Mouse (Mus musculus) urinary bladder, postnatal 25 days (tissue): Measurements from ENCODE around the gene Vat1.
"Not testable (repeated sequence)": the region's sequence is repeated elsewhere in the genome, so short reads cannot be mapped to it uniquely, and the experiment has no call there.

Experiments used
- DNase-seq: peaks from one replicate; pipeline ENCODE4 v3.0.0; 2022; ENCODE audit warnings: low spot score

Vat1 gene

DNA sequence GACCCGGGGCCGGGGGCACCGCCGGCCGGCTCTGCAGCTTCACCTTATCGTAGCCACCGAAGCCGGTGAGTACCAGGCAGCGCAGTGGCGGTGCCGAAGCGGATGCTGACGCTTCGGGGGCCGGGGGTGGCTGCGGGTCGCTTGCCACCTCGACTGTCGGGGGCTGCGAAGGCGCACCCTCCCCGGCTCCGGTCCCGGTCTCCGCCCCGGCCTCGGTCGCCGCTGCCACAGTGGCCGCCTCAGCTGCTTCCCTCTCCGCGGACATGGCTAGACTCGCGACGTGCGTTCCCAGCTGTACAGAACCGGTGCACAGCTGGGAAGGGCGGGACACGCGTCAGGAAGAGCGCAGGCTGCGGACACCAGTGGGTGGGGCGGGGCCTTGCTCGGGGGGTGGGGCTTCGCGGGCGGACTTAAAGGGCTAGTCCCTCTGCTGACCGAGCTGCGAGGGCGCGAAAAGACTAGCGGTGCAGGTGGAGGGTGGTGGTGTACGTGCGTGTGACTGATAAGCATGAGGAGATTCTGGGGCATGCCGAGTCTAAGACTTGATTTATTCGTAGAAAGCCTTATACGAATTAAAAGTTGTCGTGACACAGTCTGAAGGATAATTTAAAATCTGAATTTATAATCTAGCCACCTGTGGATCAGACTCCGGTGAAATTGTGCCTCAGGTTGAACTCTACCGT lies at the start of gene Vat1:
Vat1 (minus strand) TSS at position 362 of the 683 bp plus-strand sequence.
- DNase-seq = peak; percentile 72

DNA sequence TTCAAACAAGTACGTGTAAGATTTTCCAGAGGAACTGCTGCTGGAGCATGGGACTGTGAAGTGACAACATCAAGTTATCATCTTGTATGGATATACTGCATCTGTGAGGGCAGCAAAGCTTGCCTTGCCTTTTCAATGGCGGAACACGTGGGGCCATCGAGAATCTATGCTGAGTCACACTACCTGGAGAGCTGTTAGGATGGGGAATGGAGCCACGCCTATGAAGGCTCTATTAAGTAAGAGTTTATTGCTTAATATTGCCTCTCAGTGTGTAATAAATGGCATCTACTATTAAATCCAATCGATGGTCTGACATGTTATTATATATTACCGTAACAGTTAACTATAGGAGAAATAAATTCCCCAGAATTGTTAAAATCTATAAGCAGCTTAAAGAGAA lies 41.1 kb upstream of the Vat1 start:
- no peak for DNase-seq

DNA sequence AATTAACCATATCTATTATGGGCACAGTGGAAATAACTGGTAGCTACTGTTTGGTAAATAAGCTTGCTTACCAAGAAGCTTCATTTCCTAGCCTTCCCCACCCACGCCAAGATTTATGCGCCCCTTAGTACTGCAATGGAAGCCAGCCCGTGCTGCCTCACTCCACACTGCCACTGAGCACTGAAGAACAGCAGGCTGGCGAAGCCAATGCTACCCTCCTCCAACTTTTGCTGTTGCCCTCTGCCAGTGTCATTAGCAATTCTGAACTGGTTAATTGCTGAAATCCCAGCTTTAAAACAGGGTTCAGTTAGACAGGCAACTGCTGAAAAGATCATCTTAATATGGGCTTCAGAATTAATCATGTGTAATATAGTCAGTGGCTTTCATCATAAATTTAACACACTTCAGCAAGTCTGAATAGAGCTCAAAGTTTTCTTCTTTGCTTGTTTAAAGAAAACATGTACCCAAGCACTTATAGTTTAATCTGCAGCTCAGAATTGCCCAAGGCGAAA lies 40.3 kb upstream of the Vat1 start:
- no peak for DNase-seq

DNA sequence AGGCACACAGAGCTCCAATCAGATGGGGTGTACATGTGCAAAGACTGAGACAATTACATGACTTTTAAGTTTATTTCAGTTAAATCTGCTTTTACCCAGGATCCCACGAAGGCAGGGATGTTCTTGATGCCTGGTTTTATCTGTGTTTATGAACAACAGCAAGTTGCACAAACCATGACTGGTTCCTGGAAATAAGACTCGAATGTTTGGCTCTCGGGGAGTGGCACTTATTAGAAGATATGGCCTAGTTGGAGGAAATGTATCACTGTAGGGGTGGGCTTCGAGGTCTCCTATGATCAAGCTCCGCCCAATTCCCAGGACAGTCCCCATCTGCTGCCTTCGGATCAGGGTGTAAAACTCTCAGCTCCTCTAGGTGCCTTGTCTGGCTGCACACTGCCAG lies 20.1 kb upstream of the Vat1 start:
- no peak for DNase-seq

DNA sequence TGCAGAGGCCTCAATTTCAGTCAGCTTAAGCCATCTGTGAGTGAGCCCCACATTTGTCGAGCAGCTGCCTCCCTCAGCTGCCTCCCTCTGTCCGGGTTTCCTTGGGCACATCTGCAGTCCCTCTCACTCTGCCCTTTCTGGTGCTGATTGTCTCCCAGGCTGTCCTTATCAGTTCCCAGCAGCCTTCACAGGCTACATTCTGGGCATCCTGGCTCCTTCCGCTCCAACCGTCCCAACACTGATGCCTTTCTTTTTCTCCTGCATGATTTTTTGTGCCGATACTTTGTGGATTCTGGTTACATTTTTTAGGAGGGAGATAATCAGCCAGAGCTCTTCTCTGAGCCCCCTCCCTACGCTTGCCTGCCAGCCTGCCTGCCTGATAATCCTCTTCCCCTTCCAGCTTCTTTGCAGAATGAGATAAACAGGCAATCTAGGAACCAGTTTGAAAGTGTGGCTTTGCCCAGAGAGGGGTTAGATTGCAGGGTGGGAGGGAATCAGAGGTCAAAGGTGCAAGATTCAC lies 19.5 kb upstream of the Vat1 start:
- DNase-seq = no peak

DNA sequence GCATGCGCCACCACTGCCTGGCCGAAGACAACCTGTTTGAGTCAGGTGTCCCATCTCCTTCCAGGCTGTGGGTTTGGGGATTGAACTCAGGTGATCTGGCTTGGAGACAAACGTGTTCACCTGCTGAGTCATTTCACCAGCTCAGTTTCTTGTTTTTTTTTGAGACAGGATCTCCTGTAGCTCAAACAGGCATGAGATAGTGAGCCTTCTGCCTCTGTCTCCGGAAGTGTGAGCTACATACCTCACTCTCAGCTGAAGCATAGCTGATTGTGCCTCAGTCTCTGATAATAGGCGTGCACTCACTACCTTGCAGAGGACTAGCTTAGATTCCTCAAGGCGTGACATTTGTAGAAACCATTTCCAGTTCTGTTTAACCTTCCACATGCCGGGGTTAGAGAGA lies 18.8 kb upstream of the Vat1 start:
- no peak for DNase-seq

DNA sequence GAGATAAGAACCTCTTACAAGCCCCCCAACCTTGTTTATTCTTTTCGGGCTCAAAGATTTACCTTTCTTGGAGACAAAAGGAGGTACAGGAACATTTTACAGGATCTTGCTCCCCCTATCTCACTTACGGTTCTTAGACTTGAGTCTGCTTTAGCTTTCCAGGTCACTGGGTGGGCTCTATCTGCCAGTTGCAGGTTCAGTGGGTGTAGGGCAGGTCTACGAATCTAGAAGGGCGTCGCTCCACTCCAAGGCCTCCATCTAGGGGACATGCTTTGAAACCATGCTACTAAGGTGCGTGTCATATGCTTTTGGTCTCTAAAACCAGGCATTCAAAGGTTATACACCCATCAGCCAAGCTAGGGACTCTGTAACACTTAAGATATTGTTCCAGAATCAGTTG lies 18.2 kb upstream of the Vat1 start:
- DNase-seq = no peak

DNA sequence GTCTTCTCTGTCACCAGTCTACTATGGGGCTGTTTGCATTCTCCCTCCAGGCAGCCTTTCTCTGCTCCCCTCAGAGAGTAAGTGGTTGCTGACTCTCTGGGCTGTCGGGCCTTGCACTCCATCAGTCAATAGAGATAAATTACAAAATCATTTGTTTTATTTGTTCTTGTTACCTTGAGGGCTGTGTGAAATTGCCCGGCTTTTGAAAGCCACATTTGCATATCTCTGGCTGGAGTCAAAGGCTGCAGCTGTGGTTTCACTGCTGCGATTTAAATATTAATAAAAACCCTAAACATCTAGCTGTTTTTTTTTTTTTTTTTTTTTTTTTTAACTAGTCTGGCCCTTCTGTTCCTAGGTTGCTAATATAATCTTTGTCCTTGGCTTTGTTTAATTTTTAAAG lies 17.8 kb upstream of the Vat1 start:
- no peak for DNase-seq

DNA sequence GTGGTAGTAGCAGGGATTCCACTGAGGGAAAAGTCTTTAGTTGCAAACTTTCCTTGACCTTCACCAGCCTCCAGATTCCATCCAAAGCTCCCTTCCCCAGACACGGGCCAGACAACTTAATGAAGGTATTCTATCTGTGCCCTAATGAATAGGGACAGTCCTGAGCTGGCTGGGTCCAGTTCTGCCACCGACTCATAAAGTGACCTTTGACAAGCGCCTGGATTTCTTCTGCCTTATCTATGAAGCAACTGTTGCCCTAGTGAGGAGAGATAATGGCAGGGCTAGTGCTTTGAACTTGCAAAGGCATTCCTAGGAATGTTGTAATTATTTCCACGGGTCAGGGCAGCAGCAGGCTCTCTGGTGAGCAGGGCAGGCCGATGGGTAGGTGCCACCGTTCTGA lies 14.9 kb upstream of the Vat1 start:
- DNase-seq = no peak

DNA sequence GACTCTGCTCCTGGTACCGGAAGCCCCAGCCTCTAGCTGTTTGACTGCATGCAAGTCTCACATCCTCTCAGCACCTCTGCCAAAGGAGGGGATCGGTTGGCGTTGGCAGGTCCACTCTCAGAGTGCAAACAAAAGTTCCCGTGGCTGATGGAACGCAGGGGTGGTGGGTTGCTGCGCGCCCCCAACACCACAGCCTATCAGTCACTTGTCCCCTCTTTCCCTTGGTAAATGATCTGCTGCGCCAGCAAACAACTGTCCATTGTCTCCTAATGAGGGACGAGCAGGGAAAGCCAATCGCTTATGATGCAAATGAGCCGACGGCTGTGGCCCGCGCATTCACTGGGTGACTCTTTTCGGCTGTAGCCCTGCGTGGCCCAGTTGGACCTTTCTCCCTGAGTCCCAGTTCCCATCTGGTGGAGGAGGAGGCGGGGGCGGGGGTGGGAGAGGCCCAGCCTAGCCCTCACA lies 13.2 kb upstream of the Vat1 start:
- DNase-seq = no peak

DNA sequence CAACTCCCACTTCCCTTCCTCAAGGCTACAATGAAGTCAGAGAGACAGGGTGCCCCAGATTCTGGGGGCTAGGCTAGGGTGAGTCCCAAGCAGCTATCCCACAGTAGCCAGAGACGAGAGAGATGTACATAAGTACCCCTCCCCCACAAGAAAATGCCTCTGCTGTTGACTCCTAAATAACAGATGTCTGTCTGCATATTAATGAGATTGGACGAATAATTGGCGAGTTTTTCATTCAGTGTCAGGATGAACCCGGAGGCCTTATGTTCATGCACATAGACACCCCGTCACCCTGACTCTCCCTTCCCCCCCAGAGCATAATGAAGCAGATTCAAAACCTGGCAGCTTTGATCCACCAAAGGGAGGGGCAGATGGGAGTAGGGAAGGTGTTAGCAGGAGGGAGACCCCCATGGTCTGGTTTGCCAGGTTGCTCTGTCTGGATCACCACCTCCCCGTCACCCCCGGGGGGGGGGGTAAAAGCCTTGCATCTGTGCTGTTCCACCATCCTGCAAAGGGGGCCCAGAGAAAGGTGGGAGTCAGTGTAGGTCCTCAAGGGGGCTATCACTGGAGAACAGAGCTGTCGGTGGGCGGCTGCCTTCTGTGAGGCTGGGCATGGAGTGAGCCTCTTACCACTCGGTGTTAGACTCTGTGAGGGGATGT lies 11.7 kb upstream of the Vat1 start:
- no peak for DNase-seq

DNA sequence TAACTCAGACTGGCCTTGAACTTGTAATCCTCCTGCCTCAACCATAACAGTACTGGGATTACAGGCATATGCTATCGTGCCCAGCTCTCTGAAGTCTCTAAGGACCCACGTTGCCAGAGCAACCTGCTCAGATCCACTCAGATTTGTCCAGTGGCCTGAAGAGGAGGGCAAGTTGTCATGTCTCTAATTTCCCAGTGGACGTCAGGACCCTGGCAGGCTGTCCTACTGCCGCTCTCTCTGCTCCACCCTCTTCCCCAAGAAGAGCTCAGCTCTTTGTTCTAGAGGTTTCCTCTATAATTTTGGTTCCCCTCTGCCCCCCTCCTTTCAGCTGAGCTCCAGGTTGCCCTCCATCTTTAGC lies 11.1 kb upstream of the Vat1 start:
- no peak for DNase-seq

DNA sequence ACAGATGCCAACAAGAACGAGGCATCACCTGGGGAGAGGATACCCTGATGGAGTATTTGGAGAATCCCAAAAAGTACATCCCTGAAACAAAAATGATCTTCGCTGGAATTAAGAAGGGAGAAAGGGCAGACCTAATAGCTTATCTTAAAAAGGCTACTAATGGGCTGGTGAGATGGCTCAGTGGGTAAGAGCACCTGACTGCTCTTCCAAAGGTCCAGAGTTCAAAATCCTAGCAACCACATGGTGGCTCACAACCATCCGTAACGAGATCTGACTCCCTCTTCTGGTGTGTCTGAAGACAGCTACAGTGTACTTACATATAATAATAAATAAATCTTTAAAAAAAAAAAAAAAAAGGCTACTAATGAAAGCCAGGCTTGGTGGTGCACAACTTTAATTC lies 10.3 kb upstream of the Vat1 start:
- not testable (repeated sequence) for DNase-seq

DNA sequence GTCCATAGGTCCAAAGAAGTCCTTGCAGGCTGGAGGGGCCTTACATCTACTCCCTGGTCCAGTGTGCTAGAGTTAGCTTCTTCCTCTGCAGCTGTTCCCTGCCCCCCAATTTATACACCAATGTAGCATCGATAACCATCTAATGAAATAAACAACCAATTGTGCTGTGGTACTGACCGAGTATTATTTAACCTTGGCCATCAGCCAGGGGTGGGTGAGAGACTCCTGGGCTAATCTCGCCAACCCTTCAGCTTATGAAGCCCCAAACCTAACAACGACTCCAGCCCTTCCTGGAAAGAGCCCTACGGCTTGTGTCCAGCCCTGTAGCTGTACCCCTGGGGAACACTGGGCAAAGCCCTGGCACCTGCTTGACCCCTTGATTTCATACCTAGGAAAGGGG lies 8.3 kb upstream of the Vat1 start:
- DNase-seq = no peak

DNA sequence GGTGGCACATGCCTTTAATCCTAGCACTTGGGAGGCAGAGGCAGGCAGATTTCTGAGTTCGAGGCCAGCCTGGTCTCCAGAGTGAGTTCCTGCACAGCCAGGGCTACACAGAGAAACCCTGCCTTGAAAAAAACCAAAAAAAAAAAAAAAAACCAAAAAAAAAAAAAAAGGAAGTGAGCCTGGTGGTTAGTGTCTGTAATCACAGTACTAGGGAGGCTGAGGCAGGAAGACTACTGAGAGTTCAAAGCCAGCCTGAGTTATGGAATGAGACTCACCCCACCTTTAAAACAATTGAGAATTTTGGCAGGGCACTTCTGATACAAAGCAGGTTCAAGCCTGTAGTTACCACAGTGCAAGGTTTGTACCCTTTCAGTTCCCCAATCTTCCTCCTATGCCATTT lies 7.7 kb upstream of the Vat1 start:
- not testable (repeated sequence) for DNase-seq

DNA sequence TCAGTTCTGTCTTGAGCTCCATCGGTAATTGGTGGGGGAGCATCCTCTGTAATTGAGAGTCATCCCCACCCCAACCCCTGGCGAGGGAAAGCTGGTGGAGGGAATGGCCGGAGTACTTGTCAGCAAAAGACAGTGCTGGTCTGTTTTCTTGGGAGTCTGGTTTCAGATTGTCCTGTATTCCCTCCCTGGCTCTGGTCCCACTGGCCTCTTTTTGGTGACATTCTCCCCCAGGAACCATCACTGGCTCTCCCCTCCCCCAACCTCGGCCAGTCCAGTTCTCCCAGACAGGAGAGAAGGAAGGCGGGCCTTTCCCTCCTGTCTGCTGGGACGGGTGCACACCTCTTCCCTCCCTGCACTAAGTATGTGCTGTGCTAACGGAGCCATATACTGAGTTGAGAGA lies 6.3 kb upstream of the Vat1 start:
- DNase-seq = no peak

DNA sequence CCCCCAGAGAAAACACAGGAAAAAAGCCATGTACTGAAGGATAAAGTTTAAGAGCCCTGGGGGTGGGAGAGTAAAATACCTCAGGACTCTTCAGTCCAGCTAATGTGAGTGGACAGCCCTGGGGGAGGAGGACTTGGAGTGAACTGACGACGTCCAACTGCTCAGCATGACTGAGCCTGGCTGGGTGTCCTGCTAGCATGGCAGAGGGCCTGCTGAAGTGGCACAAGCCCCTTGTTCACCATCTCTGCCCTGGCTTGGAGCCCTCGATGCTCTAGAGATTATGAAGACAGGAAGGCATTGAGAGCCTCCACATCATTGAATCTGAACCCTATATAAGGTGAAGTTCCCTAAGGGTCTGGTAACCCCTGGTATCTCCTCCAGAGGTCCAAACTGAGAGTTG lies 5.9 kb upstream of the Vat1 start:
- DNase-seq = no peak

DNA sequence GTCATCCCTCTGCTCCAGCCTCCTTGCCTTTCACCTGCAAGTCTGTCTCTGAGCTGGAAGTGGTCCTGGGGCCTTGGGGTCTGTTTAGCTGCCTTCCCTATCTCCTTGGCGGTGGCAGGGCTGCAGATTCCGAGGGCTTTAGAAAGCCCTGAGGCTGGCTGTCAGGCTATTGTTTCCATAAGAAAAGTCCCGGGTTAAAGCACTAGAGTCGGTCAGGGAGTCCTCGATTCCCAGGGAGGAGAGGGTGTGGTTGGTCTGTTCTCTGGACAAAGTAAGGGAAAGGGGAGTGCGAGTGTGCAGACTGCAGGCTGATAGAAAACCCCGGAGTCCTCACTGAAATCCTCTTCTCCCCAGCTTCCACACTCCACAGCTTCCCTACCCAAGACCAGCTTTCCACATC lies 4.2 kb upstream of the Vat1 start:
- DNase-seq = no peak

DNA sequence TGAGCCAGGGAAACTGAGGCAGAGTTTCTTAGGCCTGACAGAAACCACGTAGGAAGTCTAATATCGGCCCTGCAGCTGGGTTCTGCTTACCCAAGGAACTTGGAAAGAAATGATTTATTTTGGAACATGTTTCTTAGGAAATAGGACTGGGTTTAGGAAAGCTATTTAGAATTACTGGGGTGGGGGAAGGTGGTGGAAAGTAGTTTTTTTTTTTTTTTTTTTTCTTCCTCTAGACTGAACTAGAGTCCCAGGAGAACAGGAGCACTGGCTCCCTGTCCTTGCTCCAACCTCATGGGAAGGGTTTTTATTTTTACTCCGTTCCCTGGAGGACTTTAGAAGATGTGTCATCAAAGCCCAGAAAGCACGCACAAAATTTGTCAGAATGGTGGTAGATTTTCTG lies 3.1 kb upstream of the Vat1 start:
- no peak for DNase-seq

DNA sequence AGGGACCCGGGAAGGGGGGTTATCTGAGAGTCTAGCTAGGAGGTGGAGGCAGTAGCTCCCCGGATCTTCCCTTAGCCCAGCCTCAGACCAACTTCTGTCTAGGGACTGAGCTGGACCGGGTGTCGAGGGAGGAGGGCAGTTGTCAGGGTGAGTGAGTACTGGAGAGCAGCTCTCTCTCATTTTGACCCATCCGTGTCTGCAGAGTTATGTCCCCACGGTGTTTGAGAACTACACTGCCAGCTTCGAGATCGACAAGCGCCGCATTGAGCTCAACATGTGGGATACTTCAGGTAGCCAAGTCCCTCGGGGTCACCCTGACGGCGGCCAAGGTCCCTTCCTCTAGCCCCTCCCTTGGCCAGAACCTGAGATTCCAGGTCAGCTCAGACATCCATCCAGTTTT lies 2.7 kb upstream of the Vat1 start:
- DNase-seq = no peak

DNA sequence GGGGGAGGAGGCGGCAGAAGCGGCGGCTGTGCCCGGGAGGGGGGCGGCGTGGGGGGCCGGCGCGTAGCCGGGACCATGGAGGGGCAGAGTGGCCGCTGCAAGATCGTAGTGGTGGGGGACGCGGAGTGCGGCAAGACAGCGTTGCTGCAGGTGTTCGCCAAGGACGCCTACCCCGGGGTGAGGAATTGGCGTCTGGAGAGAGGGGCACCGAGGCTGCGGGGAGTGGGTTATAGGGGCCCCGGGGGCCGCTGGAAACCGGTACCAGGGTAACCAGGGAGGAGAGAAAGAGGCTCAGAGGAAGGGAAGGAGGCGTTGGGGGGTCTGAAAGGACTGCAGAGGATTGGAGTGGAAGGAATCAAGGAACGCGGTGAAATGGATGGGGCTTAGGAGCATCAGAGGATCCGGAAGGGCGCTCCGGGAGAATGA lies 2.2 kb upstream of the Vat1 start:
- DNase-seq = no peak

DNA sequence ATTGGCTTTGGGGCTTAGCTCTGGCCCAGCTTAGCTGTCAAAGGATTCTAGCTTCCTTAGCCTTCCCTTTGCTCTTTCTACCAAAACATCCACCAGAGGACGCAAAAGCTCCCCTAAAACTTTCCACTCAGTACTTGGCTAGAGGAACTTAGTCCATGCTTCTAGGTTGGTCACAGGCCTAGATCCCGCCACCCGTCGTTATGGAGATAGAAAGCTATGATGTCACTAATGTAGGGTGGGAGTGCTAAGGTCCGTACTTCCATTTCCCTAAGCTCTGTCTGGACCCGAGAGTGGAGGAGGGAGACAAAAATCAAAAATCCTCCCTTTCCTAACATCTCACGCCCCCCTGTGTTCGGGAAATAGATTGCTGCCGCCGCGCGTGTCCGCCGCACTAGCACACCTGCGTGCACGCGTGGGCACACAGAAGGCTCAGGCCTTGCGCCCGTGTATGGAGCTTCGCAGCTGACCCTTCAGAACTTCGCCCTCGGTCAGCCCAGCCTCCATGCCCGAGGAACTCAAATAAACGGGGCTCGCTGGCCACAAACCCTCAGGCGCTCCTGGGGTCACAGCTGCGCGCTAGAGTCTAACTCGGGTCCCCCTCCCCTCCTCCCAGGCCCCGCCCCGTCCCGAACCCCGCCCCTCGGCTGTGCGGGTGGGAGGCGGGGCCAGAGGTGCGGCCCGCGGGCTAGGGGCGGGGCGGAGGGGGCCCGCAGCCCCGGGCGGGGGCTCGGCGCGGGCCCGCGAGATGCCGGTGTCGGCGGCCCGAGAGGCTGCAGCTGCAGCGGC lies 1.6 kb upstream of the Vat1 start:
- peak; percentile 61 for DNase-seq

DNA sequence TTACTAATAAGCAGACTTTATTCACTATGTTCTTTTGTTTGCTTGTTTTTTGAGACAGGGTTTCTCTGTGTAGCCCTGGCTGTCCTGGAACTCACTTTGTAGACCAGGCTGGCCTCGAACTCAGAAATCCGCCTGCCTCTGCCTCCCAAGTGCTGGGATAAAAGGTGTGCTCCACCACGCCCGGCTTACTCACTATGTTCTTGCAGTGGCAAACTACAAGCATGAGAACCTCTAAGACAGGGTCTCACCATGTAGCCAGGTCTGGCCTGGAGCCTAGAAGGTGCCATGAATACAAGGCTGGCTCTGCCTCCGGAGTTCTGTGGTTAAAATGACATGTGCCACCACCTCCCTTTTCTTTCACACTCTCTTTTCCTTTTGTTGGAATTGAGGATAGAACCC lies 521 bp upstream of the Vat1 start:
- DNase-seq = not testable (repeated sequence)
